Mouse (Mus musculus) kidney, adult 2 months (tissue): Measurements from ENCODE around the gene Acvrl1. TPM values are rescaled to one million over a fixed set of nuclear protein-coding genes. Genes with fewer than 3 reads are reported as not detected.

Source experiments
- DNase-seq: peaks from one replicate; pipeline ENCODE4 v3.0.0; 2021
- H3K27ac ChIP-seq: fragments of 200-500 bp; 2 replicates; pipeline ENCODE4 v1.5.1; 2012; ENCODE audit warnings: low read depth, low read length, control low read depth, inconsistent platforms; ENCODE audit not compliant: insufficient read depth
- H3K27me3 ChIP-seq: fragments of 200-500 bp; replicated peaks from 2 replicates; pipeline ENCODE4 v1.6.1; 2012; ENCODE audit warnings: mild to moderate bottlenecking, moderate library complexity, low read length, inconsistent platforms; ENCODE audit not compliant: control insufficient read depth, insufficient read depth
- H3K36me3 ChIP-seq: fragments of 200-500 bp; 2 replicates; pipeline ENCODE4 v1.6.1; 2012; ENCODE audit warnings: mild to moderate bottlenecking, moderate library complexity, low read length, inconsistent platforms; ENCODE audit not compliant: control insufficient read depth, insufficient read depth
- H3K4me1 ChIP-seq: fragments of 200-500 bp; 2 replicates; pipeline ENCODE4 v1.6.1; 2011; ENCODE audit warnings: low read length; ENCODE audit not compliant: control insufficient read depth, insufficient read depth
- H3K4me3 ChIP-seq: fragments of 200-500 bp; 2 replicates; pipeline ENCODE4 v1.5.1; 2011; ENCODE audit warnings: mild to moderate bottlenecking, low read depth, low read length, control low read depth; ENCODE audit not compliant: insufficient read depth
- CTCF ChIP-seq: fragments of 200-500 bp; conservative IDR thresholded peaks from 2 replicates; pipeline ENCODE4 v1.5.1; 2011; ENCODE audit warnings: low read depth, mild to moderate bottlenecking, control low read depth, low read length, moderate library complexity, mixed read lengths; ENCODE audit not compliant: insufficient read depth, insufficient read length
- POLR2A ChIP-seq: fragments of 200-500 bp; IDR thresholded peaks from one replicate; pipeline ENCODE4 v1.6.1; 2011; ENCODE audit warnings: low read depth, low read length, control low read depth
- WGBS: fragments of 180-500 bp; shearing (Covaris S2); methylation state at CpG from one replicate; pipeline ENCODE4 v1.1.7; 2018; 5-methylcytosine and 5-hydroxymethylcytosine counted together
- polyA plus RNA-seq: library from polyadenylated mRNA; depleted of rRNA; stranded (reverse); fragments of >200 nt; gene quantifications from 2 replicates; pipeline ENCODE4 v1.2.3, GENCODE M21; 2012

The Acvrl1 gene
- polyA plus RNA-seq, 1 experiment: 34.1 TPM

DNA sequence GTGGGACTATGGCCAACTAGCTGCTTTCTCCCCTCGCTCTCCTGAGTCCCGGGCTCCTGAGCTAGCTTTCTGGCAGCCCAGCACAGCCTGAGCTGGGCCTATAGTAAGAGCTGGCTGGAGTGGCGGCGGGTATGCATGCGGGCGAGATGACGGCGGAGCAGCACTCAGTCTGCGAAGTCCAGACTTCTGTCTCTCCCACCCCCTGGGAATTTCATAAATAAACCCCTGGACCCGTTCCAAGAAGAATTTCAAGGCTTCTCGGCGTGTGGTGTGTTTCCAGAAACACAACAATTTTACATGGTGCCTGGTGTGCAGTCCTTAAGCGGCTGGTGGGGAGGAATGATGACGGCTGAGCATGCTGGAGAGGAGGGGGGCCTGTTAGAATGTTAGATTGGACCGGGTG, 34.7 kb downstream of the Acvrl1 start:
- H3K27me3 ChIP-seq: no peaks in the 10 kb centered on the region
- WGBS: 47% methylated on average over 14 of the region's 15 CpGs
- TF ChIP-seq POLR2A (no peak), CTCF (no peak)
- no peak overlapping the region for H3K4me3 ChIP-seq
- H3K36me3 ChIP-seq: no peaks in the 10 kb centered on the region
- DNase-seq: no peak
- no peak overlapping the region for H3K27ac ChIP-seq
- peaks cover 14% of the 10 kb centered on the region for H3K4me1 ChIP-seq

DNA sequence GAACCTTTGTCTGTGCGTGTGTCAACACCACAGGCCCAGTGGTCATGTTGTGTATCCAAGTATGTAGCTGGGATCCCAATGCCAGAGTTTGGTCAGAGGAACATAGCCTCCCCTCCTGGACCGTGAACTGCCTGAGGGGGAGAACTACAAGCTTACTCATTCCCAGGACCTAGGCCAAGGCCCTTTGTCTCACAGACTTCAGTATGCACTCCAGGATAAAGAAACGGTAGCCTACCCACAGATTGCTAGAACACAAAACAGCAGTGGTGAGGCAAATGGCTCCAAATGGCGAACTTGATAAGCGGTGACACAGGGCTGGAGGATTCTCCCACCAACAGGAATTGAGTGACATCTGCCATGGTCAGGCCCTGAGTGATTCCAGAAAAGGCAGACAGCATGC, 35.5 kb downstream of the Acvrl1 start:
- DNase-seq: no peak
- TF ChIP-seq CTCF (no peak), POLR2A (no peak)
- WGBS: 65% methylated on average over 5 of the region's 5 CpGs
- Histone ChIP-seq H3K27ac (peak overlapping the region; percentile 26), H3K4me1 (peaks cover 14% of the 10 kb centered on the region), H3K36me3 (no peaks in the 10 kb centered on the region), H3K4me3 (no peak overlapping the region), H3K27me3 (no peaks in the 10 kb centered on the region)

DNA sequence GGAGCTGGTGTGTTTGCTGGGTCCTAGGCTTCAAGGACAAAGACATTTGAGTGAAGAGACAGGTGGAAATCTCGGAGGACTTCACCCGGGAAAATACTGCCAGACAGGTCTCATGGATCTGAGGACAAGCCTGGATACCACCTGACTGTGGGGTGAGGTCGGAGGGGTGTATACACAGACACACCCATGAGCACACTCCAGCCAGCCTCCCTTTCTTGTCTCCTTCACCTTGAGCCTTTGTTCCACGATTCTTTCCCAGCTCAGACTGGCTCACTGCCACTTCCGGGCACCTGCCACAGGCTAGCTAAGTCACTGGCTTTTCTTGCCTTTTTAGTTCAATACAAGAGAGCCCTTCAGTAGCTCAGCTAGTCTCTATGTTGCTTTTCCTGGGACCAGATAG, 36.0 kb downstream of the Acvrl1 start:
- no peak for DNase-seq
- Histone ChIP-seq H3K36me3 (no peaks in the 10 kb centered on the region), H3K4me1 (peaks cover 14% of the 10 kb centered on the region), H3K27ac (peak overlapping the region; percentile 26), H3K27me3 (no peaks in the 10 kb centered on the region), H3K4me3 (no peak overlapping the region)
- no peak for TF ChIP-seq CTCF
- no peak for TF ChIP-seq POLR2A
- WGBS: 43% methylated on average over 5 of the region's 5 CpGs

DNA sequence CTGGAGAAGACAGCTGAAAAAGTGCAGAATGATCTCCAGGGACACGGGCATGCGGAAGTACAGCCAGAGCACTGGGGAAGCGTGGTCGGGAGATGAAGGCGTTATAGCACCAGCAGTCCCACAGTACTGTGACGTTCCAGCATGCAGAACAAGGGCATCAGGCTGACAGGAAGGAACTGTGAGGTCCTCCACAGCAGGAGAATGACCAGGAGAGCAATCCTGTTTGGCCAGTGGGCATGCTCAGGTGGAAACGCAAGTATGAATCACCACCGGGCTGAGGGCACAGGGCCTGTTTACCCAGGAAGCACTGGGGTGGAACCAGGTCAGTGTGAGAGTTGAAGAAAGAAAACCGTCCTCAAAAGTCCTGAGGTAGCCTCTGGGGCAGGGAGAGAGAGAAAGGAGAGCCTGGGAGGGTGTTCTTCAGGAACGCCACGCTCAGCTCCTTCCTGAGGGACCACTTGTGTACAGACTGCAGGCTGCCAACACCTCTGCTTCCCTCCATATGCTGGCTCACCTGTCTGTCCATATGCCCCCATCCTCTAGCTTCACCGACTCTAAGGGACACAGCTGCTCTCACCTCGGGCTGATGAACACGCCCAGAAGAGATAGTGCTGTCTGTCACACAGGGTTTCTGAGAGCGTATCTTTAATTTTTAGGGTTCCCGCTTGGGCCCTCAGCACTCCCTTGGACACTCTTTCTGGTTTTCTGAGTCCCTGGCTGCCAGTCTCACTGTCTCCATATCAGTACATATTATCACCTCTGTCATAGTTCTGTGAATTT, 37.5 kb downstream of the Acvrl1 start:
- Histone ChIP-seq H3K4me3 (no peak overlapping the region), H3K36me3 (no peaks in the 10 kb centered on the region), H3K27ac (peak overlapping the region; percentile 17; the same call in 1 of the 2 replicates), H3K4me1 (peaks cover 14% of the 10 kb centered on the region), H3K27me3 (no peaks in the 10 kb centered on the region)
- peak; percentile 85 for DNase-seq
- TF ChIP-seq POLR2A: no peak
- no peak for TF ChIP-seq CTCF
- 32% methylated on average over 16 of the region's 16 CpGs for WGBS

DNA sequence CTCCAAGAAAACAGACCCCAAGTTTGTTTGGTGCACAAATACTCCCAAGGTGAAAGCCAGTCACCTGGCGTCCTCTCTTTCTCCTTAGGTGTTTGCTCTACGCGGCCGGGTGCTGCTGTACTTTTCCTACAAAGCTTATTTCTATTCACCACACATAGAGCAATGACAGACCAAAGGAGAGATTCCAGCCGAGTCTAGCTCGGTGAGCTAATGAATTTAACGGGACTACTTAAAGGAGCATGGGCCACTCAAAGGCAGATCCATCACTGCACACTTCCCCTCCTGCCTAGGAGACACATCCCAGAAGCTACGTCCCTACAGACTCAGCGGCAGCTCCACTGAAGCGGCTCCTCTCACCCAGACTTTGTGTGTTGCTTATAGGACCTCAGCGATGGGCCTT, 39.2 kb downstream of the Acvrl1 start:
- TF ChIP-seq POLR2A (no peak), CTCF (no peak)
- Histone ChIP-seq H3K27me3 (no peaks in the 10 kb centered on the region), H3K4me1 (peaks cover 14% of the 10 kb centered on the region), H3K27ac (peak overlapping the region; percentile 69; the same call in 1 of the 2 replicates), H3K4me3 (no peak overlapping the region), H3K36me3 (no peaks in the 10 kb centered on the region)
- 59% methylated on average over 11 of the region's 11 CpGs for WGBS
- DNase-seq: peak; percentile 52

DNA sequence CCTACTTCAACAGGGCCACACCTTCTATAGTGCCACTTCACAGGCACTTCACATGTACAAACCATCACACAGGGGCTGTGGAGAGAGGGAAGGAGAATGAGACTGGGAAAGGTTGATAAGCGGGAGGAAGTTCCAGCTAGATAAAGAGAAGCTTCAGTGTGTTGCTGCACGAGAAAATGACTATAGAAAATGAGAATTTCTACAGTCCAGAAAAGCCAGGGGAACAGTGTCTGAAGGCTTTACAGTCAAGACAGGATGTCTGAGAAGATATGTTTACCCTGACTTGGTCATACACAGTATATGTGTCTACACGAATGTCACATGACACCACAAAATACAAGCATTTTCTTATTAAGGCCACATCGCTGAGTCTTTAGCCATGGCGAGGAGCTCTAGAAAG, 41.6 kb downstream of the Acvrl1 start:
- H3K4me1 ChIP-seq: peaks cover 7% of the 10 kb centered on the region
- no peaks in the 10 kb centered on the region for H3K27me3 ChIP-seq
- H3K27ac ChIP-seq: no peak overlapping the region
- H3K36me3 ChIP-seq: no peaks in the 10 kb centered on the region
- TF ChIP-seq POLR2A: no peak
- TF ChIP-seq CTCF: no peak
- DNase-seq: no peak
- H3K4me3 ChIP-seq: no peak overlapping the region
- 96% methylated on average over 5 of the region's 5 CpGs for WGBS

DNA sequence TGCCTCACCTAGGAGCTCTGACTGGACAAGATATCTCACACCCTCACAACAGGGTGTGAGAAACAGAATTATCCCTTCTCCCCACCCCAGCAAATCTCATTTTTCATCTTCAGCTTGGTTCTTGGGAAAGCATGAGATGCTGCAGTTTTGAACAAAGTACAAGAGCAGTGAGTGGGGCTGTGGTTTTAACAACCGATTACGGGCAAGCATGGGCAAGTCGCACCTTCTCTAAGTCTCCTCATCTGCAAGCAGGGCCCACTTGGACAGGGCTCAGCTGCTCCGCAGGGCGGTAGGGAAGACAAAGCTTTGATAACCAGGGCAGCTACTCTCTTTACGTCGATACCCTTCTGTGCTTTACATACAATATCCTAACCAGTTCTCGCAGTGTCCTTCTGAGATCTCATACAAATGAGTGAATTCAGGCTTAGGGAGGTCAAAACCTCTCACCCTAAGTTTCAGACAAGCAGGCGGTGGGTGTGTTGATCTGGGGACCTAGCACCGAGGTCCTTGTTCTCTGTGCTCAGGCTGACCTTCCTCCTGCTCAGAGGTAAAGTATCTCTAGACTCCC, 42.2 kb downstream of the Acvrl1 start:
- Histone ChIP-seq H3K4me1 (peaks cover 6% of the 10 kb centered on the region), H3K27ac (no peak overlapping the region), H3K36me3 (no peaks in the 10 kb centered on the region), H3K27me3 (no peaks in the 10 kb centered on the region), H3K4me3 (no peak overlapping the region)
- WGBS: 92% methylated on average over 10 of the region's 10 CpGs
- DNase-seq: no peak
- TF ChIP-seq CTCF (no peak), POLR2A (no peak)

DNA sequence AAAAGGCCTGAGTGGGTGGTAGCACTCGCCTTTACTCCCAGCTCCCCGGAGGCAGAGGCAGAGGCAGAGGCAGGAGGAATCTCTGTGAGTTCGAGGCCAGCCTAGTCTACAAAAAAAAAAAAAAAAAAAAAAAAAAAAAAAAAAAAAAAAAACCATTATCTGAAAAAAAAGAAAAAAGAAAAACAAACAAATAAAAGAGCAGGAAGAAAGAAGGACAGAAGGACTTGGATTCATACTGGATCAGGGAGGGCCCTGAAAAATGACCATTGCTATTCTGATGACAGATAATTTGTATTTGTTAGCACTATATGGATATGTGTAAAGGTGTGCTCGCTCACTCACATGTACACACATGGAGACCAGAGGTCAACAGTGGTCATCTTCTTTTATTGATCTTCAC, 43.0 kb downstream of the Acvrl1 start:
- TF ChIP-seq POLR2A (no peak), CTCF (no peak)
- H3K4me3 ChIP-seq: no peak overlapping the region
- no peaks in the 10 kb centered on the region for H3K36me3 ChIP-seq
- H3K4me1 ChIP-seq: peaks cover 3% of the 10 kb centered on the region; the same call in 1 of the 2 replicates
- H3K27ac ChIP-seq: no peak overlapping the region
- 86% methylated on average over 4 of the region's 4 CpGs for WGBS
- no peaks in the 10 kb centered on the region for H3K27me3 ChIP-seq
- DNase-seq: no peak
